Mouse (Mus musculus): ENCODE measurements around the gene Zer1. TPM values are rescaled to one million over a fixed set of nuclear protein-coding genes. Genes with fewer than 3 reads are reported as not detected.
"Not testable (repeated sequence)": the region's sequence is repeated elsewhere in the genome, so short reads cannot be mapped to it uniquely, and the experiment has no call there.

Zer1 gene
- polyA plus RNA-seq, 1 experiment from 2014 or later, result 13.5 TPM

GRCm38 (mm10) chr2:30061215-30062166, 62.9 kb downstream of the Zer1 start:
- peak overlapping the region; percentile 68 for H3K4me3 ChIP-seq
- peak overlapping the region; percentile 83 for H3K4me2 ChIP-seq
- peaks cover 33% of the 10 kb centered on the region for H3K4me1 ChIP-seq
- no peaks in the 10 kb centered on the region for H3K36me3 ChIP-seq
- no peaks in the 10 kb centered on the region for H3K9me3 ChIP-seq
- peak overlapping the region; percentile 96 for H3K27ac ChIP-seq
- H3K9ac ChIP-seq, result peak overlapping the region; percentile 85
- no peaks in the 10 kb centered on the region for H3K27me3 ChIP-seq
- 0 out of 2 replicates have a peak, but pooled peaks have one; percentile 15 for ATAC-seq (ENCODE audit: insufficient number of reproducible peaks, insufficient read depth, low FRiP score, low TSS enrichment, low read depth)
- WGBS, result 7% methylated on average over 37 of the region's 37 CpGs

DNA sequence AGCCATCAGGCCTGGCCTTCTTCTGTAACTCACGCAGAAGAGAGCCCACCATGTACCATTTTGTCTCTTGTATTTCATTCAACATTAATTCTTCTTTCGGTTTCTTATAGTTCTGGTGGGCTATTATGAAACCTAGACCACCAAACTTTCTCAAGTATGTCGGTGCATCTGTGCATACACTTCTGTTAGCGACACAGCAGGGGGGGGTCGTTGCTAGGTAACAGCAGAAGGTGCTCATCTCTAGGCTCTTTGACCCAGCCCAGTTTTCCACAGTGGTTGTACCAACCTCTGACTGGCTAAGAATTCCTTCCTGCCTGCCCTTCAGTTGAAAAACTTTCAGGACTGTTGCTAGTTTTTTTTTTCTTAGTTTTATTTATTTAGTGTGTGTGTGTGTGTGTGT, 66.0 kb downstream of the Zer1 start:
- H3K4me1 ChIP-seq, result peaks cover 16% of the 10 kb centered on the region
- no peak for ATAC-seq (ENCODE audit: insufficient number of reproducible peaks, insufficient read depth, low FRiP score, low TSS enrichment, low read depth)
- H3K9ac ChIP-seq, result no peak overlapping the region
- H3K27ac ChIP-seq, result no peak overlapping the region
- H3K4me3 ChIP-seq, result no peak overlapping the region
- no peaks in the 10 kb centered on the region for H3K9me3 ChIP-seq
- no peaks in the 10 kb centered on the region for H3K27me3 ChIP-seq
- no peak overlapping the region for H3K4me2 ChIP-seq
- WGBS, result 55% methylated on average over 5 of the region's 5 CpGs
- H3K36me3 ChIP-seq, result no peaks in the 10 kb centered on the region

GRCm38 (mm10) chr2:30057223-30057904, 67.0 kb downstream of the Zer1 start, which contains the start of gene Set:
TSS of gene Set (plus strand) at chr2:30057378.
- Histone ChIP-seq H3K9me3 (no peaks in the 10 kb centered on the region), H3K4me1 (peaks cover 10% of the 10 kb centered on the region), H3K27me3 (no peaks in the 10 kb centered on the region), H3K36me3 (no peaks in the 10 kb centered on the region), H3K9ac (no peak within 1 kb of the TSS), H3K27ac (no peak within 1 kb of the TSS), H3K4me2 (no peak within 1 kb of the TSS), H3K4me3 (no peak within 1 kb of the TSS)
- no peak for ATAC-seq (ENCODE audit: insufficient number of reproducible peaks, insufficient read depth, low FRiP score, low TSS enrichment, low read depth)
- WGBS, result 33% methylated on average over 12 of the region's 12 CpGs

GRCm38 (mm10) chr2:30056736-30057135, 67.6 kb downstream of the Zer1 start:
- ATAC-seq (ENCODE audit: insufficient number of reproducible peaks, insufficient read depth, low FRiP score, low TSS enrichment, low read depth), result no peak

DNA sequence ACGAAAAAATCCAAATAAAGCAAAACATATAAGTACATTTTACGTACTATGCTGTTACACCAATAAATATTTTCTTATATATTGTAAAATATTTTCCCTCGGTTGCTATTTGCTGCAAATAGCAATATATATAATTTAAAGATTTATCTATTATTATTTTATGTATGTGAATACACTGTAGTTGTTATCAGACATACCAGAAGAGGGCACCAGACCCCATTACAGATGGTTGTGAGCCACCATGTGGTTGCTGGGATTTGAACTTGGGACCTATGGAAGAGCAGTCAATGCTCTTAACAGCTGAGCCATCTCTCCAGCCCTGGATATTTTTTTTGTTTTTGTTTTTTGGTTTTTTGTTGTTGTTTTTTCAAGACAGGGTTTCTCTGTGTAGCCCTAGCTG, 69.1 kb downstream of the Zer1 start:
- WGBS, result 93% methylated on average over 3 of the region's 3 CpGs

More at GRCm38 (mm10) chr2:30056736-30057135, 67.6 kb downstream of the Zer1 start:
- WGBS, result 89% methylated on average over 3 of the region's 3 CpGs
- H3K4me2 ChIP-seq, result no peak overlapping the region
- H3K9me3 ChIP-seq, result no peaks in the 10 kb centered on the region
- H3K27ac ChIP-seq, result no peak overlapping the region
- H3K27me3 ChIP-seq, result no peaks in the 10 kb centered on the region
- no peak overlapping the region for H3K4me3 ChIP-seq
- peaks cover 10% of the 10 kb centered on the region for H3K4me1 ChIP-seq
- H3K36me3 ChIP-seq, result no peaks in the 10 kb centered on the region
- no peak overlapping the region for H3K9ac ChIP-seq

GRCm38 (mm10) chr2:30051992-30052761, 72.2 kb downstream of the Zer1 start:
- H3K27me3 ChIP-seq, result no peaks in the 10 kb centered on the region
- 44% methylated on average over 6 of the region's 6 CpGs for WGBS
- H3K36me3 ChIP-seq, result no peaks in the 10 kb centered on the region
- no peak overlapping the region for H3K9ac ChIP-seq
- no peak overlapping the region for H3K4me3 ChIP-seq
- no peak overlapping the region for H3K4me2 ChIP-seq
- ATAC-seq (ENCODE audit: insufficient number of reproducible peaks, insufficient read depth, low FRiP score, low TSS enrichment, low read depth), result no peak
- H3K27ac ChIP-seq, result no peak overlapping the region
- peaks cover 9% of the 10 kb centered on the region; the same call in 1 of the 2 replicates for H3K4me1 ChIP-seq
- no peaks in the 10 kb centered on the region for H3K9me3 ChIP-seq

More for the DNA sequence above, 69.1 kb downstream of the Zer1 start:
- not testable (repeated sequence) for H3K4me2 ChIP-seq; H3K4me1 ChIP-seq; H3K27me3 ChIP-seq; H3K9me3 ChIP-seq; H3K27ac ChIP-seq; ATAC-seq (ENCODE audit: insufficient number of reproducible peaks, insufficient read depth, low FRiP score, low TSS enrichment, low read depth); H3K36me3 ChIP-seq; H3K9ac ChIP-seq; H3K4me3 ChIP-seq

- Histone ChIP-seq H3K4me1 (peaks cover 9% of the 10 kb centered on the region; the same call in 1 of the 2 replicates), H3K27ac (no peak overlapping the region), H3K4me2 (no peak overlapping the region), H3K9me3 (no peaks in the 10 kb centered on the region; the same call in 1 of the 2 replicates), H3K9ac (no peak overlapping the region), H3K36me3 (peaks cover 9% of the 10 kb centered on the region), H3K4me3 (no peak overlapping the region), H3K27me3 (no peaks in the 10 kb centered on the region)
- ATAC-seq (ENCODE audit: insufficient number of reproducible peaks, insufficient read depth, low FRiP score, low TSS enrichment, low read depth), result no peak
- 91% methylated on average over 3 of the region's 3 CpGs for WGBS
Observed at GRCm38 (mm10) chr2:30049831-30050230, 74.6 kb downstream of the Zer1 start.

DNA sequence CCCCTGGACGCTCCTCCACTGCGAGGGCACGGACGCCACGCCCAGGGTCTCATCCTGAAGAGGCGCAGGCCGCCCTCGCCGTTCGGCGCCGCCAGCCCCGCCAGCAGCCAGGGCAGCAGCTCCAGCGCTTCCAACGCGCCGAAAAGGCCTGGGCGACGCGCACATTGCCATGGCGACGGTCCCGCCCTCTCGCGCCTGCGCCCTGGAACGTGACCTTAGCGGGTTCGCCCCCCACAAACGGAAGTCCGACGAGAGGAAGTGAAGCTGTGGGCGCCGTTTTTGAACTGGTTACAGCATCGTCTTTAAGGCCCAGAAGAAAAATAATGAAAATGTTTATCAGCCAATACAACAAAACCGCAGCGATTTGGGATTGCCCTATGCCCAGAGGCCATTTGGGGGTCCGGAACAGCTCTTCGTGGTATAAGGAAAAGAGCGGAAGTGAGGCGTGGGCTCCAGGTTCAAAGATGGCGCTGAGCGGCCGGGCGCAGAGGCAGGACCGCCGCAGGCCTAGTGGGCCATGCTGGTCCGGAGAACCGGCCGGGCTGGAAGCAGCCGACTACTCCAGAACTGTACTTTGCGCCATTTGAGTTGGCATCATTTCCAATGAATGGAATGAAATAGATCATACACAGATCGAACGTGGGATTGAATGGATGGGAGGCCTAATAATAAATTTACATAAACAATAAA, 75.5 kb downstream of the Zer1 start, which contains the start of gene Wdr34:
Gene Wdr34, minus strand, starts transcription at position 183 of the 690 bp plus-strand sequence.
- peaks cover 13% of the 10 kb centered on the region for H3K36me3 ChIP-seq
- no peaks in the 10 kb centered on the region for H3K27me3 ChIP-seq
- peak; percentile 92 for ATAC-seq (ENCODE audit: insufficient number of reproducible peaks, insufficient read depth, low FRiP score, low TSS enrichment, low read depth)
- peak within 1 kb of the TSS; percentile 74 for H3K4me3 ChIP-seq
- H3K9ac ChIP-seq, result peak within 1 kb of the TSS; percentile 86
- H3K4me2 ChIP-seq, result peak within 1 kb of the TSS; percentile 66
- H3K4me1 ChIP-seq, result peaks cover 5% of the 10 kb centered on the region; the same call in 1 of the 2 replicates
- H3K9me3 ChIP-seq, result no peaks in the 10 kb centered on the region; the same call in 1 of the 2 replicates
- 1% methylated on average over 54 of the region's 54 CpGs for WGBS
- peak within 1 kb of the TSS; percentile 91 for H3K27ac ChIP-seq

DNA sequence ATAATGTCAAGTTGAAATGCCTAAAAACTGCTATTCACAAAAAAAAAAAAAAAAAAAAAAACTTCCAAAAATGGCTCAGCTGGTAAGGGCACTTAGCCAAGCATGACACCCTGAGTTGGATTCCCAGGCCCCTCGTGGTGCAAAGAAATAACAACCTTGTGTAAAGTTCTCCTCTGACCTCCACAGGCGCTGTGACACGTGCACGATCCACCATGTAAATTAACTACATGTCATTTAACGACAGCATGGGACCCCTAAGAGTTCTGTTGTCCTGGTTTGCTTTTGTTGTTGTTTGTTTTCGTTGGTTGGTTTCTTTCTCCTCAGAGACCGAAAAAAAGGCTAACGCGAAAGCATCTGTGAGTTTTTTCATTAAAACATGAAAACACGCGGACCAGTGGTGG, 76.3 kb downstream of the Zer1 start:
- 62% methylated on average over 11 of the region's 11 CpGs for WGBS
- H3K9me3 ChIP-seq, result no peaks in the 10 kb centered on the region; the same call in 1 of the 2 replicates

More for the DNA sequence above, 76.3 kb downstream of the Zer1 start:
- Histone ChIP-seq H3K4me2 (peak overlapping the region; percentile 66), H3K4me1 (peaks cover 4% of the 10 kb centered on the region; the same call in 1 of the 2 replicates), H3K4me3 (peak overlapping the region; percentile 74), H3K36me3 (peaks cover 13% of the 10 kb centered on the region), H3K27ac (peak overlapping the region; percentile 91), H3K9ac (peak overlapping the region; percentile 86), H3K27me3 (no peaks in the 10 kb centered on the region)
- ATAC-seq (ENCODE audit: insufficient number of reproducible peaks, insufficient read depth, low FRiP score, low TSS enrichment, low read depth), result no peak

Measured in embryonic facial prominence, embryonic 13.5 days (tissue).